In the genomic region with DNA sequence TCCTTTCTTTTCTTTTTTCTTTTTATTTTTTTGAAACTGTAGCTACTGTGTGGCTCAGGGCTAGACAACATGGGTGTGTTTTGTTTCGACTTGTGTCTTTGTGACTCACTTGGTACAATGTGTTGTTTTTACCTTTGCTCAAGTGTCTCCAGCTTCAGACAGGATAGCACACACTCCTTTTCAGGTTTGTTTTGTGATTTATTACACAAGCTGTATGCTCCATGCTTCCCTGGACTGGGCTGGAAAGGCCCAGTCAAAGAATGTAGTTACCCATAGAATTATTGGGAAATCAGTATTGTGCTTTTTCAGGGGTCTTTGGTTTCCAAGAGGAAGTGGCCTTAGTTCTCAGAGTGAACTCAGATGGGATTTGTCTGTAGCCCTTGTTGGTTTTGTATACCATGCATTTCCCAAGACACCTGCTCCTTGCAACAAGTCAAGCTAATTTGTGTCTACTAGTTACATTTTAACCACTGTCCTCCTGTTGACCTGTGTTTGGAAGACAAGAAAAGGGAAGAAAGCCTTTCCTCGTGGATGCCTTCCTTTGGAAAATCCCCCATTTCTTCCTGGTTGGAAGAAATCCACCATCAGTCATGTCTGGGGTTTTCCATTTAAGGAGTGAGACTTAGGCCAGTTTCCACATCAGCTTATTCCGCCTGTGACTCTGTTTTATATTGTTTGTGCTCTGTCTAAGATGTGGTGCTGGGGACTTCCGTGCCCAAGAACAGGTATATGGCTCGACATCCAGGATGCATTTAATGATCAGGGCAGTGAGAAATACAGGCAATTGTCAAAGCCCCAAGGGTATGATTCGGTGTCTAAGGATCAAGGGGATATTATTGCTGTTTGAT, we compare ENCODE assay signal across 20 mouse cellular contexts. TPM values are rescaled to one million over a fixed set of nuclear protein-coding genes. Genes with fewer than 3 reads are reported as not detected.
DNase-seq lines count a peak whose midpoint lies in the region; ATAC-seq and TF ChIP-seq lines count a peak whose summit lies in the region.
"Had no signal": no experiment of that assay in that cellular context is flagged by ENCODE, and none has a peak within 500 bp of the region (broad histone marks: within the 10 kb centered on the region; RNA-seq: fewer than 3 reads in every experiment).

No protein-coding gene starts in this region.

- H3K36me3 ChIP-seq in kidney, embryonic 14.5 days (ENCODE audit: control insufficient read depth, insufficient read depth, low read length) = no peaks in the 10 kb centered on the region
- H3K36me3 ChIP-seq in small intestine, adult 2 months (ENCODE audit: control insufficient read depth, insufficient read depth, low read length) = peaks cover 9% of the 10 kb centered on the region
- H3K36me3 ChIP-seq: embryonic facial prominence, embryonic 13.5 days had no signal

- H3K4me2 ChIP-seq in kidney, embryonic 14.5 days (replicated peaks; ENCODE audit: low read depth, low read length) = no peak overlapping the region
- H3K4me2 ChIP-seq: embryonic facial prominence, embryonic 13.5 days; midbrain, embryonic 11.5 days had no signal

- peak overlapping the region; percentile 51; the same call in 1 of the 2 replicates for H3K27ac ChIP-seq in kidney, embryonic 14.5 days (ENCODE audit: low read depth, low read length)
- H3K27ac ChIP-seq in small intestine, adult 2 months (ENCODE audit: insufficient read depth, low read depth, low read length) = peak overlapping the region; percentile 91
- H3K27ac ChIP-seq: embryonic facial prominence, embryonic 13.5 days; liver, embryonic 14.5 days; macrophage had no signal

- no peak for TF ChIP-seq POLR2A in small intestine, adult 2 months (IDR thresholded peaks at IDR 0.05; ENCODE audit: low read depth, low read length)

- peak; percentile 71; the same call in 1 of the 2 replicates for ATAC-seq in kidney, embryonic 14.5 days (ENCODE audit: low FRiP score, low TSS enrichment)
- ATAC-seq: activated CD4-positive, CD25-positive, alpha-beta regulatory T cell, adult 4 months; CD4-positive, CD25-positive, alpha-beta regulatory T cell, adult 4 months; forebrain, embryonic 14.5 days had no signal

- no peak overlapping the region for H3K4me3 ChIP-seq in kidney, embryonic 14.5 days (ENCODE audit: low read length)
- no peak overlapping the region for H3K4me3 ChIP-seq in small intestine, adult 2 months (ENCODE audit: low read depth, low read length)
- H3K4me3 ChIP-seq: embryonic facial prominence, embryonic 13.5 days had no signal

- H3K27me3 ChIP-seq in kidney, embryonic 14.5 days (ENCODE audit: control insufficient read depth, insufficient read depth, low read length) = no peaks in the 10 kb centered on the region
- no peaks in the 10 kb centered on the region for H3K27me3 ChIP-seq in small intestine, adult 2 months (ENCODE audit: control insufficient read depth, insufficient read depth, low read length)
- H3K27me3 ChIP-seq: embryonic facial prominence, embryonic 13.5 days had no signal

- DNase-seq in kidney, adult 11 months = peak; percentile 30
- no peak for DNase-seq in kidney, postnatal 25 days
- peak; percentile 10 for DNase-seq in 3T3-L1 (ENCODE audit: low read depth, low spot score)
- no peak for DNase-seq in right cerebral cortex, postnatal 4 days
- no peak for DNase-seq in layer of hippocampus, adult 8-10 months (ENCODE audit: low spot score in 2 of 2)
- no peak for DNase-seq in gastrocnemius, postnatal 4 days (ENCODE audit: low spot score in 2 of 2)
- DNase-seq: adrenal gland, postnatal 10 days; cerebellum, adult 9-11 months; gastrocnemius, postnatal 14 days; layer of hippocampus, adult 9-11 months; thymus, adult 18-20 months had no signal

- no peaks in the 10 kb centered on the region for H3K9me3 ChIP-seq in kidney, embryonic 14.5 days (ENCODE audit: control insufficient read depth, low read length)
- H3K9me3 ChIP-seq: embryonic facial prominence, embryonic 13.5 days had no signal

- no peak overlapping the region for H3K9ac ChIP-seq in kidney, embryonic 14.5 days (ENCODE audit: low read depth, low read length)
- H3K9ac ChIP-seq: embryonic facial prominence, embryonic 13.5 days; liver, embryonic 14.5 days had no signal

- no peak for TF ChIP-seq CTCF in small intestine, adult 2 months (IDR thresholded peaks at IDR 0.05; ENCODE audit: extremely low read depth, insufficient read length, insufficient replicate concordance, low read depth, low read length)

- no peaks in the 10 kb centered on the region for H3K4me1 ChIP-seq in kidney, embryonic 14.5 days (ENCODE audit: control insufficient read depth, insufficient read depth, low read length)
- H3K4me1 ChIP-seq in small intestine, adult 2 months (ENCODE audit: control insufficient read depth, insufficient read depth, insufficient read length, low read length) = peaks cover 5% of the 10 kb centered on the region; the same call in 1 of the 2 replicates
- H3K4me1 ChIP-seq: embryonic facial prominence, embryonic 13.5 days had no signal

- WGBS in kidney, embryonic 14.5 days = 60% methylated on average over 6 of the region's 6 CpGs
- WGBS in small intestine, adult 2 months = 21% methylated on average over 6 of the region's 6 CpGs

RNA-seq across cellular contexts. Expression of a gene that starts 34.5 kb away (rescaled TPM):
- polyA plus RNA-seq in kidney, embryonic 14.5 days (2014; fragmentation: Nextera tagmentation; extraction: Ambion mirVana) = 72.7 and 76.7 TPM in 2 replicates
- polyA plus RNA-seq in small intestine, adult 2 months (2012; rRNA removed) = 12.6 and 27.6 TPM in 2 replicates
- 100 to 1,000 TPM in 1 of 4 experiments, 10 to 100 TPM in 3; 75.4 to 105 (median 93.1) TPM for total RNA-seq in layer of hippocampus, adult 8-10 months (2022)
- total RNA-seq in gastrocnemius, postnatal 4 days (2021) = 10 to 100 TPM; 48.1 to 59.6 TPM

Comparison
In these comparisons a context has a peak if more than half of its experiments do, and no peak if none do; other contexts are left out.
1. DNase-seq: peak in kidney, adult 11 months (single experiment) and 3T3-L1 (single experiment); none in kidney, postnatal 25 days (0 of 2), right cerebral cortex, postnatal 4 days (single experiment), layer of hippocampus, adult 8-10 months (0 of 2) and gastrocnemius, postnatal 4 days (0 of 2).